Mouse (Mus musculus): ENCODE results near the gene Pou1f1. TPM values are rescaled to one million over a fixed set of nuclear protein-coding genes. Genes with fewer than 3 reads are reported as not detected.
A peak's percentile ranks its signal among the peaks of the same experiment; 100 is the strongest.

Pou1f1 gene
- total and polyA plus RNA-seq, 3 experiments: not detected

- Histone ChIP-seq H3K27me3 (ENCODE audit: control insufficient read depth, insufficient read depth, low read length) (no peaks in the 10 kb centered on the region), H3K4me3 (peak overlapping the region; percentile 98), H3K36me3 (ENCODE audit: control insufficient read depth, insufficient read depth, low read length) (no peaks in the 10 kb centered on the region), H3K79me2 (replicated peaks; ENCODE audit: control insufficient read depth, insufficient read depth, low read length) (peaks cover 5% of the 10 kb centered on the region; the same call in 1 of the 2 replicates), H3K27ac (peak overlapping the region; percentile 83), H3K9ac (ENCODE audit: low read depth, low read length) (peak overlapping the region; percentile 93), H3K4me1 (ENCODE audit: control insufficient read depth, insufficient read depth, low read length) (peaks cover 5% of the 10 kb centered on the region)
- TF ChIP-seq EP300 (IDR thresholded peaks at IDR 0.05; ENCODE audit: insufficient read depth, low read depth, low read length) (no peak), CTCF (IDR thresholded peaks at IDR 0.05) (no peak), POLR2A (IDR thresholded peaks at IDR 0.05; ENCODE audit: insufficient read depth, low read depth, low read length) (no peak)
- 7% methylated on average over 8 of the region's 8 CpGs for WGBS
- intact Hi-C loops (cut with DNase I): loop anchor here (2.0 to 10.0 kb wide), 2 partner anchors 708 to 786 kb away; partner anchors contain the start of gene 4930453N24Rik
- no peak for DNase-seq
These were observed 41.0 kb downstream of the Pou1f1 start for GRCm38 (mm10) chr16:65560996-65561962.

GRCm38 (mm10) chr16:65561963-65562863 is 41.9 kb downstream of the Pou1f1 start, which contains the start of gene Chmp2b:
TSS of gene Chmp2b (minus strand) at chr16:65562726.
- H3K79me2 ChIP-seq (replicated peaks; ENCODE audit: control insufficient read depth, insufficient read depth, low read length): peaks cover 5% of the 10 kb centered on the region; the same call in 1 of the 2 replicates
- peak within 1 kb of the TSS; percentile 98 for H3K4me3 ChIP-seq
- no peaks in the 10 kb centered on the region for H3K27me3 ChIP-seq (ENCODE audit: control insufficient read depth, insufficient read depth, low read length)
- peak; percentile 67 for TF ChIP-seq POLR2A (IDR thresholded peaks at IDR 0.05; ENCODE audit: insufficient read depth, low read depth, low read length)
- no peak for TF ChIP-seq CTCF (IDR thresholded peaks at IDR 0.05)
- peak within 1 kb of the TSS; percentile 83 for H3K27ac ChIP-seq
- H3K4me1 ChIP-seq (ENCODE audit: control insufficient read depth, insufficient read depth, low read length): peaks cover 5% of the 10 kb centered on the region
- H3K36me3 ChIP-seq (ENCODE audit: control insufficient read depth, insufficient read depth, low read length): no peaks in the 10 kb centered on the region
- WGBS: under 1% methylated on average over 68 of the region's 69 CpGs
- DNase-seq: peak; percentile 86 to 88
- H3K9ac ChIP-seq (ENCODE audit: low read depth, low read length): peak within 1 kb of the TSS; percentile 93
- intact Hi-C loops (cut with DNase I): loop anchor here (2.0 to 10.0 kb wide), 2 partner anchors 709 to 787 kb away; partner anchors contain the start of gene 4930453N24Rik

- peak overlapping the region; percentile 98 for H3K4me3 ChIP-seq
- peaks cover 5% of the 10 kb centered on the region for H3K4me1 ChIP-seq (ENCODE audit: control insufficient read depth, insufficient read depth, low read length)
- no peaks in the 10 kb centered on the region for H3K27me3 ChIP-seq (ENCODE audit: control insufficient read depth, insufficient read depth, low read length)
- H3K9ac ChIP-seq (ENCODE audit: low read depth, low read length): peak overlapping the region; percentile 93
- H3K27ac ChIP-seq: peak overlapping the region; percentile 83
- WGBS: 2% methylated on average over 10 of the region's 10 CpGs
- TF ChIP-seq POLR2A (IDR thresholded peaks at IDR 0.05; ENCODE audit: insufficient read depth, low read depth, low read length) (no peak), EP300 (IDR thresholded peaks at IDR 0.05; ENCODE audit: insufficient read depth, low read depth, low read length) (no peak), CTCF (IDR thresholded peaks at IDR 0.05) (no peak)
- DNase-seq: no peak
- no peaks in the 10 kb centered on the region for H3K36me3 ChIP-seq (ENCODE audit: control insufficient read depth, insufficient read depth, low read length)
- intact Hi-C loops (cut with DNase I): loop anchor here (10.0 kb wide), 1 partner anchor 788 kb away; the partner anchor contains the start of gene 4930453N24Rik
- H3K79me2 ChIP-seq (replicated peaks; ENCODE audit: control insufficient read depth, insufficient read depth, low read length): peaks cover 5% of the 10 kb centered on the region; the same call in 1 of the 2 replicates
These were observed 42.5 kb downstream of the Pou1f1 start for GRCm38 (mm10) chr16:65562864-65563206.

GRCm38 (mm10) chr16:65564306-65564705 is 44.0 kb downstream of the Pou1f1 start:
- 74% methylated on average over 8 of the region's 8 CpGs for WGBS
- Histone ChIP-seq H3K27me3 (ENCODE audit: control insufficient read depth, insufficient read depth, low read length) (no peaks in the 10 kb centered on the region), H3K36me3 (ENCODE audit: control insufficient read depth, insufficient read depth, low read length) (no peaks in the 10 kb centered on the region), H3K4me1 (ENCODE audit: control insufficient read depth, insufficient read depth, low read length) (peaks cover 5% of the 10 kb centered on the region), H3K79me2 (replicated peaks; ENCODE audit: control insufficient read depth, insufficient read depth, low read length) (peaks cover 2% of the 10 kb centered on the region; the same call in 1 of the 2 replicates), H3K4me3 (no peak overlapping the region), H3K9ac (ENCODE audit: low read depth, low read length) (no peak overlapping the region), H3K27ac (no peak overlapping the region)
- DNase-seq: no peak
- intact Hi-C loops (cut with DNase I): loop anchor here (10.0 kb wide), 1 partner anchor 790 kb away; the partner anchor contains the start of gene 4930453N24Rik
- no peak for TF ChIP-seq CTCF (IDR thresholded peaks at IDR 0.05)
- no peak for TF ChIP-seq EP300 (IDR thresholded peaks at IDR 0.05; ENCODE audit: insufficient read depth, low read depth, low read length)
- no peak for TF ChIP-seq POLR2A (IDR thresholded peaks at IDR 0.05; ENCODE audit: insufficient read depth, low read depth, low read length)

- peaks cover 2% of the 10 kb centered on the region; the same call in 1 of the 2 replicates for H3K4me1 ChIP-seq (ENCODE audit: control insufficient read depth, insufficient read depth, low read length)
- WGBS: 81% methylated on average over 1 of the region's 1 CpGs
- intact Hi-C loops (cut with DNase I): loop anchor here (10.0 kb wide), 1 partner anchor 790 kb away; the partner anchor contains the start of gene 4930453N24Rik
- no peak overlapping the region for H3K9ac ChIP-seq (ENCODE audit: low read depth, low read length)
- no peak overlapping the region for H3K4me3 ChIP-seq
- H3K27ac ChIP-seq: no peak overlapping the region
- H3K27me3 ChIP-seq (ENCODE audit: control insufficient read depth, insufficient read depth, low read length): no peaks in the 10 kb centered on the region
- no peaks in the 10 kb centered on the region for H3K79me2 ChIP-seq (replicated peaks; ENCODE audit: control insufficient read depth, insufficient read depth, low read length)
- DNase-seq: no peak
- no peaks in the 10 kb centered on the region for H3K36me3 ChIP-seq (ENCODE audit: control insufficient read depth, insufficient read depth, low read length)
- TF ChIP-seq POLR2A (IDR thresholded peaks at IDR 0.05; ENCODE audit: insufficient read depth, low read depth, low read length): no peak
- no peak for TF ChIP-seq CTCF (IDR thresholded peaks at IDR 0.05)
- no peak for TF ChIP-seq EP300 (IDR thresholded peaks at IDR 0.05; ENCODE audit: insufficient read depth, low read depth, low read length)
These were observed 44.6 kb downstream of the Pou1f1 start for GRCm38 (mm10) chr16:65564951-65565350.

Measured in heart, adult 2 months (tissue).